Mouse (Mus musculus) layer of hippocampus, adult 11-12 months (tissue): ENCODE results near the gene Dnah2.

ENCODE experiments used
- DNase-seq: peaks from one replicate; pipeline ENCODE4 v3.0.0; 2022; ENCODE audit warnings: low spot score

Gene Dnah2

GRCm38 (mm10) chr11:69549060-69549656 is at the start of gene Dnah2:
Dnah2 (minus strand) TSS chr11:69549110.
- DNase-seq: no peak

DNA sequence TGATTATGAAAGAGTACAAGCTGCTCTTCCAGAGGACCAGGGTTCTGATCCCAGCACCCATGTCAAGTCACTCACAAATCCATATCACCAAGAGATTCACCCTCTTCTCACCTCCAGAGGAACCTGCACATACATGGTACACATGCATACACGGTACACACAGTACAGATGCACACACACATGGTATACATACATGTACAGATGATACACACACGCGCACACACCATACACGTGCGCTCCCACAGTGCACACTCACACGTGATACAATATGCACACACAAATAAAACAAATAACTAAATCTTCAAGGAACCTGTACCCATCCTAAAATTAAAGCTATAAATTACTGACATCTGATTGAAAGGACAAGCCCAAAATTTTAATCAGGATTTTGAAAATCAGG is 45.9 kb upstream of the Dnah2 start:
- no peak for DNase-seq

- DNase-seq: no peak
These were observed 43.9 kb upstream of the Dnah2 start for GRCm38 (mm10) chr11:69592799-69593198.

DNA sequence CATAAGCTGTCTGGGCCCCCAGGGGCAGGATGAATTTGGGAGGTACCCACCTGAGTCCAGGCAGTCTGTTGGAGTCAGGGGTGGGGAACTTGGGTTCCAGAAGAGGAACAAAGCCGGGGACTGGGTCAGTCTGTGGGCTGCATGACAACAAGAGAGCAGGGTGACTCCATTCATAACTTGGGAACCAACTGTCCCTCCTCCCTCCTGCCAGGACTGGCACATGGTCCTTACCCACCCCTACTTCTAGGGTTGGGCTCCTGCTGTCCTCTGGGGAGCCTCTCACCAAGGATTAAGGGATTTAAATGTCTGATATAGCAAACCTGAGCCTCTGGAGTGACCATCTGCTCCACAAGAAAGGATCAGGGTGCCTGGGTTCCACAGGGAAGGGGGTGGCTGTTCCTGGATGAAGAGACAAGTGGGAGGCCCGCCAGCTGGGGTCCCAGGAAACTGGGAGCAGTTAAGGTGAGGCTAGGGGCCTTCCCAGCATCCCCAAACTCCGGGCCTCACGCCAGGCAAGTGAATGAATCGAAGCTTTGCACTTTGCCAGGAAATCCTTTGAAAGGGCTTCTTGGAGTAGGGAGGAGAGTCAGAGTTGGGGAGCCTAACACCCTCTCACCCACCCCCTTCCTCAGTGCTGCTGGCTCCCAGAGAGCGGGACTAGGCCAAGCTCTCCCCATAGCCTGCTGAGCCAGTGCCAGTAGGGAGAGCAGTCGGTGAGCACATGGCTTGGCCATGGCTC is 43.2 kb upstream of the Dnah2 start:
- DNase-seq: peak; percentile 71

- DNase-seq: no peak
These were observed 42.5 kb upstream of the Dnah2 start for GRCm38 (mm10) chr11:69591424-69591823.

DNA sequence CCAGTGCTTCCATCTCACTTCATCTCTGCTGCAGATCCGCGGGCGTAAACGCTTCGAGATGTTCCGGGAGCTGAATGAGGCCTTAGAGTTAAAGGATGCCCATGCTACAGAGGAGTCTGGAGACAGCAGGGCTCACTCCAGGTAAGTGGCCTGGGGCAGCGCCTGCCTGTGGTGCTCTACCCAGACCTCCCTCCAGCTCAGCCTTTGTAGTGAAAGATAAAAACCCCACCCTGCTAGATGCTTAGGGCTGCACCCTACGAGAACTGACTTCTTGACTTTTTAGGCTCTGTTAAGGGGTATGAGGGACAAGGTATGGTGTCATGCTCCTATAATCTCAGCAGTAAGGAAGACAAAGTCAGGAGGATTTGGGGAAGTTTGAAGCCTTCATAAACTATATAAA is 41.7 kb upstream of the Dnah2 start:
- DNase-seq: no peak

- DNase-seq: no peak
These were observed 40.4 kb upstream of the Dnah2 start for GRCm38 (mm10) chr11:69589207-69589834.

GRCm38 (mm10) chr11:69585718-69586325 is 36.9 kb upstream of the Dnah2 start:
- DNase-seq: no peak

DNA sequence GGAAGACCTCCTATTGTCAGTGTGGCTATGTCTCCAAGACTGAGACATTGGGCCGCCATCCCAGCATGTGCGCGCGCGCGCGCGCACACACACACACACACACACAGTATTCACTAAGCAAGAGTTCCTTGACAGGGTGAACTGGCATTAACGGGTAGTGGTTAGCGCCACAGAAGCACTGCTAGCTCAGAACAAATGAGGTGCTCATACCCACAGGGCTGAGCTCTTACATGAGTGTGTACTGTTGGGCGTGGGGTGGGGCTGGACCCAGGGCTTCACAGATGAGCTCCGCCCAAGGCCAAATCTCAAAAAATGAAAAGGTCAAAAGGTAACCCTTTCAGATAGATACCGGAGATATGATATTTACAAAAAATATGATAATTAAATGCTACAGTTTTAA is 36.0 kb upstream of the Dnah2 start:
- no peak for DNase-seq

DNA sequence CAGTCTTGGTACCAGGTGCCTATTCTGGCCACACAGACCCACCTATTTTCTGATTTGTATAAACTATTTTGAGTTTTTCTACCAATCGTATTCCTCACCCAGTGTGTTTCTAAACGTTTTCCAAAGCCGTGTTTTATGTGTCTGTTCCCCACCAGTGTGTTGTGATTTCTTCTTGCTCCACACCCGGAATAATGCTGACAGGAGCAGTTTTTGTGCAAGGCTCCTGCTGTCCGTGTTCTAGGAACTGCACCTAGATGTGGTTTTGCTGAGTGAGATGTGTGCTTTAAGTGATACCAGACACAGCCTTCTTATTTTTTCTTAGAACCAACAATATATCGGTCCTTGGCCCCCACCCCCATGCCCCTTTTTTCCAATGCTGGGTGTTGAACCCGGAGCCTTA is 35.1 kb upstream of the Dnah2 start:
- no peak for DNase-seq

- DNase-seq: no peak
These were observed 33.4 kb upstream of the Dnah2 start for GRCm38 (mm10) chr11:69582230-69582805.

- DNase-seq: no peak
These were observed 32.9 kb upstream of the Dnah2 start for GRCm38 (mm10) chr11:69581814-69582213.

- peak; percentile 89 for DNase-seq
These were observed 32.3 kb upstream of the Dnah2 start for GRCm38 (mm10) chr11:69581147-69581688.

DNA sequence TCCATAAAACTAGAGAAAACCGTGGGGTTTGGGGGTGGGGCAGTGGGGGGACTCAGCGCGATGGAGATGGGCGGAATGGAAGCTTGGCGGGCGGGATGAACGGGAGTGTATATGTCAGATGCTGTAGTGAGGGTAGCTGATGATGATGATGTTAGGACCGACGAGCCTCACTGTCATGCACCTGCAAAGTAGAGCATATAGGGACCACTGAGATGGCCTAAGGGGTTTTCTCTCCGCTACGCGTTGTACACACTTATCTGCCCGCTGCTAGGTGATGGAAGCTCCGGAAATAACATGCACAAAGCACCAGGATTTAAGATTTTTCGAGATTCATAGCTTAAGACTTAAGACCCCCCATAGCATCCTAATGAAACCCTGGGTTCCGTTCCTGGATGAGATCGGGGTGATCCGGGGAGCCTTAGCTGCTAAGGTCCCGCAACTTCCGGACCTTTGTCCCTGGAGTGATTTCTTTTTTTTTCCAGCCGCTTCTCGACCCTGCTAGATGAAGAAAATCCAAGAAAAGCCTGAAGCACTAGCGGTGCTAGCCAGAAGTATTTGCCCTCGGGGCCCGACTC is 31.7 kb upstream of the Dnah2 start:
- no peak for DNase-seq

DNA sequence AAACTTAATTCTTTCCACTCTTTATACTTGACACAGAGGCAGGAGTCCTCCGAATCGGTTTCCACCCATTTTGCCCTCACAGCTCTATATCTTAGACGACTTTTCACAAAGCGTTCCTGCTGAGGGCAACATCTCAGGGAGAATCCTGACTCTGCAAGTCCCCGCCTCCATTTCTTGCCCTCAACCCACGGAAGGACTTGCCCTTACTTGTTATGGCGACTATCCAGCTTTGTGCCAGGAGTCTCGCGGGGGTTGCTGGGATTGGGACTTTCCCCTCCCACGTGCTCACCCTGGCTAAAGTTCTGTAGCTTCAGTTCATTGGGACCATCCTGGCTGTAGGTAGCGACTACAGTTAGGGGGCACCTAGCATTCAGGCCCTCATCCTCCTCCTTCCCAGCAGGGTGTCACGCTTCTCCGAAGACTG is 31.2 kb upstream of the Dnah2 start, which contains the start of the genes Wrap53 and Trp53:
Gene Wrap53 (minus strand): TSS at position 165 of the 424 bp plus-strand sequence.
Gene Trp53 (plus strand): TSS at position 269 of the 424 bp plus-strand sequence.
- peak; percentile 93 for DNase-seq

DNA sequence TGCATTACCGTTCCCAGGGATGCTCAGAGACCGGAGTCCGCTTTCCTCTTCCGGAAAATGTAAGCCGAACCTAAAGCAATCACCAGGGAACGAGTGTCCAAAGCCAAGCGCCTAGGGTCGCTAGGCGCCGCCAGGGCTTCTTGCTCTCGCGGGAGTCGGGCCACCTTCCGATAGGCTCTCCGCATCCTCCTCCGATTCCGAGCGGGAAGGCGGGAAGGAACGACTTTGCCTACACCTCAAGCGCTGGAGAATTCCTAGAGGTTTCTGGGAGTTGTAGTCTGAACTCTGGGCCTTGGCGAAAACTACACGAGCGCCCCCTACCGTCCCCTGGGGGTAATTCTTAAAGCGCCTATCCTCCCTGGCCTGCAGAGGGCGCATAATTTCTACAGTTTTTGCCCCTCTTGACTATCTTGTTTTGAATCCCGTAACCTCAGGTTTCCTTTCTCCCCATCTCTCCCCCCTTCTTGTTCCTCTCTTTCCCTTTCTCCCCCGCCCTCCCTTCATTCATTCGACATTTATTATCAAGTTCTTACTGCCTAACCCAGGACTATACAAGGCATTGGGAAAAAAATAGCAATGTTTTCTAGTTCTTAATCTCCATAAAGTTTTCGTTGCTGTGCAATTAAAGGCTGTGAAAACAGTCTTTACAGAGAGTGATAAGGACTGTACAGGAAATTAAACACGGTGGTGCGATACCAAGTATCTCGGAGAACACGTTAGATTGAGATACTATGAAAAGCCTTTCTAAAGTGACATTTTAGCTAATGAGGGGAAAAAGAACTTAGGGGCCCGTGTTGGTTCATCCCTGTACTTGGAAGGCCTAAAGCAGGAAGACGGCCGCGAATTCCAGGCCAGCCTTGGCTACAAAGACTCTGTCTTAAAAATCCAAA is 30.5 kb upstream of the Dnah2 start:
- DNase-seq: peak; percentile 97

GRCm38 (mm10) chr11:69578301-69578700 is 29.4 kb upstream of the Dnah2 start:
- no peak for DNase-seq

DNA sequence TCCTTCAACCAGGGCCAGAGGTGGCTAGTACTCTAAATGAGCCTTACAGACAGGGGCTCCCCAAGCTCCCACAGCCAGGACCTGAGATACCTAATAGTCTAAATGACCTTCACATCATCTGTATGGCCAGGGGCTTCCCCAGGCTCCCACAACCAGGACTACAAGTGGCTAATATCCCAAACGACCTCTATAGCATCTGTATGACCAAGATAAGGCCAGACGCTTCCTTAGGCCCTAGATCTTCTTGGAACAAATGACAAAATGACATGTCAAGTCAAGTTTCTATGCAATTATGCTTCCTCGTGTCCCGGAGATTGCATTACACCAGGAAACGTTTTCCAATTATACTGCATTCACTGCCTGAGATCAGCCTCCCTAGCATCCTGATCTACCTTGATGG is 27.4 kb upstream of the Dnah2 start:
- no peak for DNase-seq

- no peak for DNase-seq
These were observed 26.3 kb upstream of the Dnah2 start for GRCm38 (mm10) chr11:69575220-69575619.

DNA sequence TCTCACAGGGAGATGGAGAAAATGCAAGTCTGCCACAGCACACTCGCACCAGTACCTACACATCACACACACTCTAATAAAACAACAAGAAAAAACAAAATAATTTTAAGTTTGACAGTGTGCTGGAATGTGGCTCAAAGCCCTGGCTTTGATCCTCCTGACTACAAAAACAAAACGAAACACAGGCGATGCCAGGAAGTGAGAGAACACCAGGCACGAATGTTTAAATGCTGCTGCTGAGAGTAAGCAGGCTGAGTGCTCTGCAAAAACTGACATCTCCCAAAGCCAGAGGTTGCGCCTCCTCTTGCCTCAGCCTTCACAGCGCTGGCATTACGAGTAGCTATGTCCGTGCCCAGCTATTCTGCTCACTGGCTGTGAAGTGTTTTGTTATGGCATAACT is 16.2 kb upstream of the Dnah2 start:
- DNase-seq: no peak

DNA sequence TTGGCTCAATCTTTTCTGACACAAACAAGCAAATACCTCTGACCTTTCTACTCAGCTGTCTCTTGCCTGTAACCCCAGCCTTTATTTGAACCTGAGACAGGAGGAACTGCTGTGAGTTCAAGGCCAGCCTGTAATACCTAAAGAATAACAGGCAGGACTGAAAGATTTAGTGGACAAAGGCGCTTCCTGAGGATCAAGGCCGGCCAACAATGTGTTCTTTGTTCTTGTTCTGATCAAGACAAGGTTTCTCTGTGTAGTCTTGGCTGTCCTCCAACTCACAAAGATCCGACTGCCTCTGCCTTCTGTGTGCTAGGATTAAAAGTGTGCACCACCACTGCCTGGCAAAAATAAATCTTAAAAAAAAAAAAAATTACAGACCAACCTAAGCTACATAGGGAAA is 15.5 kb upstream of the Dnah2 start:
- no peak for DNase-seq
